Mouse (Mus musculus): ENCODE measurements around the gene Sdsl.

The Sdsl gene

GRCm38 (mm10) chr5:120456841-120457554 is 15.6 kb downstream of the Sdsl start:
- no peak for DNase-seq (ENCODE audit: low spot score in 2 of 2)

GRCm38 (mm10) chr5:120456253-120456652 is 16.4 kb downstream of the Sdsl start:
- DNase-seq (ENCODE audit: low spot score in 2 of 2): no peak

- DNase-seq (ENCODE audit: low spot score in 2 of 2): no peak
Measured at GRCm38 (mm10) chr5:120454756-120455337, 17.8 kb downstream of the Sdsl start.

GRCm38 (mm10) chr5:120447305-120447704 is 25.3 kb downstream of the Sdsl start:
- DNase-seq (ENCODE audit: low spot score in 2 of 2): no peak

- peak; percentile 90 to 95 for DNase-seq (ENCODE audit: low spot score in 2 of 2)
Measured at GRCm38 (mm10) chr5:120440733-120441132, 31.9 kb downstream of the Sdsl start.

- no peak for DNase-seq (ENCODE audit: low spot score in 2 of 2)
Measured at GRCm38 (mm10) chr5:120439887-120440670, 32.5 kb downstream of the Sdsl start.

GRCm38 (mm10) chr5:120438991-120439710 is 33.5 kb downstream of the Sdsl start:
- no peak for DNase-seq (ENCODE audit: low spot score in 2 of 2)

GRCm38 (mm10) chr5:120438469-120438868 is 34.1 kb downstream of the Sdsl start:
- DNase-seq (ENCODE audit: low spot score in 2 of 2): no peak

- DNase-seq (ENCODE audit: low spot score in 2 of 2): no peak
Measured at GRCm38 (mm10) chr5:120437986-120438385, 34.6 kb downstream of the Sdsl start.

- DNase-seq (ENCODE audit: low spot score in 2 of 2): no peak
Measured at GRCm38 (mm10) chr5:120437539-120437938, 35.1 kb downstream of the Sdsl start.

- no peak for DNase-seq (ENCODE audit: low spot score in 2 of 2)
Measured at GRCm38 (mm10) chr5:120436885-120437495, 35.6 kb downstream of the Sdsl start.

- no peak for DNase-seq (ENCODE audit: low spot score in 2 of 2)
Measured at GRCm38 (mm10) chr5:120435731-120436501, 36.7 kb downstream of the Sdsl start.

GRCm38 (mm10) chr5:120435006-120435681 is 37.5 kb downstream of the Sdsl start:
- DNase-seq (ENCODE audit: low spot score in 2 of 2): no peak

GRCm38 (mm10) chr5:120434231-120434735 is 38.3 kb downstream of the Sdsl start:
- no peak for DNase-seq (ENCODE audit: low spot score in 2 of 2)

GRCm38 (mm10) chr5:120433135-120433760 is 39.4 kb downstream of the Sdsl start:
- no peak for DNase-seq (ENCODE audit: low spot score in 2 of 2)

GRCm38 (mm10) chr5:120432486-120433015 is 40.1 kb downstream of the Sdsl start:
- no peak for DNase-seq (ENCODE audit: low spot score in 2 of 2)

GRCm38 (mm10) chr5:120431649-120432485 is 40.7 kb downstream of the Sdsl start, which contains the start of gene Lhx5:
Lhx5 (plus strand) TSS chr5:120431699.
- DNase-seq (ENCODE audit: low spot score in 2 of 2): peak; percentile 47 to 53

- DNase-seq (ENCODE audit: low spot score in 2 of 2): no peak
Measured at GRCm38 (mm10) chr5:120431001-120431583, 41.5 kb downstream of the Sdsl start.
